ENCODE assay signal across 13 mouse cellular contexts in genomic region chr5:132329171-132329936, GRCm38 (mm10).
A peak's percentile ranks its signal among the peaks of the same experiment; 100 is the strongest.
DNase-seq lines count a peak whose midpoint lies in the region; ATAC-seq and TF ChIP-seq lines count a peak whose summit lies in the region.
"Had no signal": no experiment of that assay in that cellular context is flagged by ENCODE, and none has a peak within 500 bp of the region (broad histone marks: within the 10 kb centered on the region; RNA-seq: fewer than 3 reads in every experiment).

No protein-coding gene starts in this region.

- no peak overlapping the region for H3K4me2 ChIP-seq in liver, postnatal 0 days (ENCODE audit: low read depth, low read length)
- H3K4me2 ChIP-seq: embryonic facial prominence, embryonic 12.5 days; neural tube, embryonic 13.5 days had no signal

- TF ChIP-seq CTCF in heart, adult 2 months (IDR thresholded peaks at IDR 0.05), result peak; percentile 31
- TF ChIP-seq CTCF in liver, postnatal 0 days (IDR thresholded peaks at IDR 0.05; ENCODE audit: low read depth), result peak; percentile 28

- peaks cover 2% of the 10 kb centered on the region; the same call in 1 of the 2 replicates for H3K36me3 ChIP-seq in heart, adult 2 months (ENCODE audit: control insufficient read depth, insufficient read depth, low read length)
- no peaks in the 10 kb centered on the region for H3K36me3 ChIP-seq in liver, postnatal 0 days (replicated peaks; ENCODE audit: insufficient read depth, low read length)
- H3K36me3 ChIP-seq: embryonic facial prominence, embryonic 12.5 days; G1E; neural tube, embryonic 13.5 days had no signal

- no peak overlapping the region for H3K9ac ChIP-seq in heart, adult 2 months (ENCODE audit: low read depth, low read length)
- H3K9ac ChIP-seq in liver, postnatal 0 days (replicated peaks), result no peak overlapping the region
- H3K9ac ChIP-seq: embryonic facial prominence, embryonic 12.5 days; neural tube, embryonic 13.5 days had no signal

- peaks cover 9% of the 10 kb centered on the region for H3K4me1 ChIP-seq in heart, adult 2 months (ENCODE audit: control insufficient read depth, insufficient read depth, low read length)
- peaks cover 3% of the 10 kb centered on the region; the same call in 1 of the 2 replicates for H3K4me1 ChIP-seq in liver, postnatal 0 days (ENCODE audit: insufficient read depth)
- H3K4me1 ChIP-seq: megakaryocyte, embryonic 14.5 days had no signal

- H3K27me3 ChIP-seq in heart, adult 2 months (ENCODE audit: control insufficient read depth, insufficient read depth, low read length), result no peaks in the 10 kb centered on the region
- H3K27me3 ChIP-seq in liver, postnatal 0 days (ENCODE audit: insufficient read depth, low read length), result no peaks in the 10 kb centered on the region
- H3K27me3 ChIP-seq: embryonic facial prominence, embryonic 12.5 days; neural tube, embryonic 13.5 days had no signal

- no peak overlapping the region for H3K4me3 ChIP-seq in heart, adult 2 months
- H3K4me3 ChIP-seq in liver, postnatal 0 days (ENCODE audit: low read depth, low read length), result no peak overlapping the region
- H3K4me3 ChIP-seq: embryonic facial prominence, embryonic 12.5 days; megakaryocyte, embryonic 14.5 days; neural tube, embryonic 13.5 days had no signal

- intact Hi-C loops in heart, adult 2 months (cut with DNase I), result no loop called here
- intact Hi-C loops in left cerebral cortex, postnatal 10 days (cut with DNase I), result no loop called here

- H3K27ac ChIP-seq in heart, adult 2 months, result no peak overlapping the region
- no peak overlapping the region for H3K27ac ChIP-seq in liver, postnatal 0 days (ENCODE audit: low read depth)
- H3K27ac ChIP-seq: embryonic facial prominence, embryonic 12.5 days; neural tube, embryonic 13.5 days had no signal

- WGBS in heart, adult 2 months, result 72% methylated on average over 3 of the region's 3 CpGs
- 62% methylated on average over 3 of the region's 3 CpGs for WGBS in liver, postnatal 0 days (ENCODE audit: insufficient replicate concordance)

- ATAC-seq in liver, postnatal 0 days, result peak; percentile 97

- no peak for TF ChIP-seq EP300 in heart, adult 2 months (IDR thresholded peaks at IDR 0.05; ENCODE audit: insufficient read depth, low read depth, low read length)
- no peak for TF ChIP-seq EP300 in liver, postnatal 0 days (IDR thresholded peaks at IDR 0.05; ENCODE audit: low read depth)

- TF ChIP-seq POLR2A in heart, adult 2 months (IDR thresholded peaks at IDR 0.05; ENCODE audit: insufficient read depth, low read depth, low read length), result no peak

- peak in 1 of 2 experiments; percentile 8 for DNase-seq in heart, adult 2 months
- no peak for DNase-seq in heart, adult 9 months (ENCODE audit: low spot score in 2 of 2)
- DNase-seq in 416B (ENCODE audit: low read depth) (peak; percentile 4), ZHBTc4 (ENCODE audit: low read depth, low spot score) (peak; percentile 24)
- DNase-seq in liver, postnatal 0 days, result peak; percentile 44
- no peak for DNase-seq in left cerebral cortex, postnatal 10 days (ENCODE audit: extremely low spot score in 1 of 2, low spot score in 2 of 2)
- DNase-seq in spleen, postnatal 4 days (ENCODE audit: low spot score in 2 of 2), result no peak
- DNase-seq in layer of hippocampus, postnatal 14 days (ENCODE audit: low spot score in 2 of 2), result no peak
- DNase-seq: gastrocnemius, postnatal 14 days had no signal

- no peaks in the 10 kb centered on the region for H3K9me3 ChIP-seq in liver, postnatal 0 days (ENCODE audit: low read length)
- H3K9me3 ChIP-seq: embryonic facial prominence, embryonic 12.5 days; megakaryocyte, embryonic 14.5 days; neural tube, embryonic 13.5 days had no signal

- peaks cover 6% of the 10 kb centered on the region for H3K79me2 ChIP-seq in heart, adult 2 months (replicated peaks; ENCODE audit: control insufficient read depth, insufficient read depth, low read length)

Comparison
In these comparisons a context has a peak if more than half of its experiments do, and no peak if none do; other contexts are left out.
1. DNase-seq: peak in 416B (single experiment), ZHBTc4 (single experiment) and liver, postnatal 0 days (single experiment); none in heart, adult 9 months (0 of 2), left cerebral cortex, postnatal 10 days (0 of 2), spleen, postnatal 4 days (0 of 2) and layer of hippocampus, postnatal 14 days (0 of 2).